Mouse (Mus musculus) olfactory bulb, adult 2 months (tissue): ENCODE data around the gene Snx10. TPM values are rescaled to one million over a fixed set of nuclear protein-coding genes. Genes with fewer than 3 reads are reported as not detected.

ENCODE experiments used
- H3K27ac ChIP-seq: fragments of 200-500 bp; 2 replicates; pipeline ENCODE4 v1.5.1; 2012; ENCODE audit warnings: low read depth, low read length; ENCODE audit not compliant: insufficient read depth
- H3K4me1 ChIP-seq: fragments of 200-500 bp; 2 replicates; pipeline ENCODE4 v1.6.1; 2012; ENCODE audit warnings: low read length; ENCODE audit not compliant: control insufficient read depth, insufficient read depth
- H3K4me3 ChIP-seq: fragments of 200-500 bp; 2 replicates; pipeline ENCODE4 v1.5.1; 2012; ENCODE audit warnings: mild to moderate bottlenecking, low read depth, low read length, moderate library complexity; ENCODE audit not compliant: insufficient read depth
- CTCF ChIP-seq: fragments of 200-500 bp; IDR thresholded peaks from 2 replicates; pipeline ENCODE4 v1.5.1; 2012; ENCODE audit warnings: low read depth, mild to moderate bottlenecking, low read length, moderate library complexity; ENCODE audit not compliant: insufficient read depth
- POLR2A ChIP-seq: fragments of 200-500 bp; IDR thresholded peaks from 2 replicates; pipeline ENCODE4 v1.6.1; 2012; ENCODE audit warnings: mild to moderate bottlenecking, low read depth, low read length, moderate library complexity; ENCODE audit not compliant: insufficient read depth
- WGBS: fragments of 180-500 bp; shearing (Covaris S2); methylation state at CpG from one replicate; pipeline ENCODE4 v1.1.7; 2018; 5-methylcytosine and 5-hydroxymethylcytosine counted together
- polyA plus RNA-seq: library from polyadenylated mRNA; stranded (reverse); fragments of >200 nt; gene quantifications from 2 replicates; pipeline ENCODE4 v1.2.4, GENCODE M21; 2012; ENCODE audit warnings: low replicate concordance; ENCODE audit not compliant: missing spikeins, insufficient read depth, insufficient read length

Gene Snx10
- polyA plus RNA-seq, 1 experiment, result not detected

- WGBS, result 88% methylated on average over 4 of the region's 4 CpGs
- TF ChIP-seq CTCF (no peak), POLR2A (no peak)
- H3K4me1 ChIP-seq, result no peaks in the 10 kb centered on the region
- no peak overlapping the region for H3K4me3 ChIP-seq
- no peak overlapping the region for H3K27ac ChIP-seq
Observed at GRCm38 (mm10) chr6:51606245-51606644, 82.5 kb downstream of the Snx10 start.

GRCm38 (mm10) chr6:51606803-51607202 lies 83.1 kb downstream of the Snx10 start:
- Histone ChIP-seq H3K27ac (no peak overlapping the region), H3K4me1 (no peaks in the 10 kb centered on the region), H3K4me3 (no peak overlapping the region)
- TF ChIP-seq CTCF, result no peak
- TF ChIP-seq POLR2A, result no peak
- 68% methylated on average over 7 of the region's 7 CpGs for WGBS

- H3K4me1 ChIP-seq, result peaks cover 7% of the 10 kb centered on the region
- TF ChIP-seq CTCF, result no peak
- TF ChIP-seq POLR2A, result no peak
- H3K27ac ChIP-seq, result no peak overlapping the region
- WGBS, result 79% methylated on average over 4 of the region's 4 CpGs
- no peak overlapping the region for H3K4me3 ChIP-seq
Observed at GRCm38 (mm10) chr6:51611621-51612020, 87.9 kb downstream of the Snx10 start.

DNA sequence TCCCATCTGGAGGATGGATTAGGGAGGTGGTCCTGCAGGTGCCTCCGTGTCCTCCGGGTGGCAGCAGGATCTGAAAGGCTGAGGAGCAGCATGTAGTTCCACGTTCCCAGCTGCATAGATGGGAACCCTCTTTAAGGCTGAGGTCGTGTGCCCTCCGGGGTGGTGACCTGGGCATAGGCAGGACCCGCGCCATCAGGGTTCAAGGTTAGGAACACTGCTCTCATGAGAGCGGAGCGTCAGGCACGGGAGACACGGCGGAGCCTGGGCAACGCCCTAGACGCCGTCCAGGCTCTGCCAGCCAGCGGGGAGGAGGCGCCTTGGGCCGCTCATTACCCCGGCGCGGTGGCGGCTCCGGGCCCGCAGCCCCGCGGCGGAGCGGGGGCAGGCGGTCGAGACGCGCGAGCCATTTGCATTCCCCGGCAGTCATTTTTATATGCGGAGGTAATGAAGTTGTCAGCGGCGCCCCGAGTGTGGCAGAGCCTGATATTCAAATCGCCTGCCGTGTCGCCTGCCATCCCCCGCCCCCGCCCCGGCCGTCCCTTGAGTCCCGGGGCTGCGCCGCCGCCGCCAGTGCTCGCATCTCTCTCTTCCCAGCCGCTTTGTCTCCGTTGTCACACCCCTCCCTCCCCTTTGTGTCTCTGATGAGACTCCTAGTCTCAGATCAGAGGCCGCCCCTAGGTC lies 88.8 kb downstream of the Snx10 start:
- peak; percentile 44; the same call in 1 of the 2 replicates for TF ChIP-seq CTCF
- TF ChIP-seq POLR2A, result 0 out of 2 replicates have a peak, but pooled peaks have one; percentile 36
- Histone ChIP-seq H3K4me3 (peak overlapping the region; percentile 63), H3K4me1 (peaks cover 7% of the 10 kb centered on the region), H3K27ac (peak overlapping the region; percentile 52; the same call in 1 of the 2 replicates)
- WGBS, result 1% methylated on average over 54 of the region's 54 CpGs

DNA sequence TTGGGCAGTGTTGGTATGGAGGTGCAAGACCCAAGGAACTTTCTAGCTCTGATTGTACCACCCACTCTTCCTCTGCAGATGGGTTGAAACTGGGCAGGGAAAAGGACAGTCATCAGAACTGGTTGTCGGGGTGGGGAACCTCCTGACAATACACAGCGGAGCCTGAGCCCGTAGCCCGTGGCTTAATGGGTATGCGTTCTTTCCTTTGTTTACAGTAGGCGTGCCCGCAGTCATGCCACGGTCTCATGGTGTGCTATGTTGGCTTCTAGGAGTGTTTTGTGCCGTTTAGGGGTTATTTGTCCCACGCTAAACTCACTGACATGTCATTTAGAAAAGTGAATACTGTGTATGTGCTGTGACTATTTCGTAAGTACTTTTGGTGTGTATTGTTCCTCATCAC lies 90.0 kb downstream of the Snx10 start:
- Histone ChIP-seq H3K4me3 (no peak overlapping the region), H3K27ac (no peak overlapping the region), H3K4me1 (peaks cover 7% of the 10 kb centered on the region)
- TF ChIP-seq POLR2A, result no peak
- TF ChIP-seq CTCF, result no peak
- 65% methylated on average over 11 of the region's 11 CpGs for WGBS

- Histone ChIP-seq H3K27ac (no peak overlapping the region), H3K4me3 (no peak overlapping the region), H3K4me1 (no peaks in the 10 kb centered on the region)
- WGBS, result 91% methylated on average over 5 of the region's 5 CpGs
- TF ChIP-seq CTCF (no peak), POLR2A (no peak)
Observed at GRCm38 (mm10) chr6:51626843-51627242, 103.1 kb downstream of the Snx10 start.

GRCm38 (mm10) chr6:51629671-51630070 lies 106.0 kb downstream of the Snx10 start:
- Histone ChIP-seq H3K4me1 (no peaks in the 10 kb centered on the region), H3K27ac (no peak overlapping the region), H3K4me3 (no peak overlapping the region)
- 63% methylated on average over 3 of the region's 3 CpGs for WGBS
- TF ChIP-seq POLR2A (no peak), CTCF (no peak)

- no peak for TF ChIP-seq POLR2A
- Histone ChIP-seq H3K27ac (no peak overlapping the region), H3K4me3 (no peak overlapping the region), H3K4me1 (no peaks in the 10 kb centered on the region)
- WGBS, result 89% methylated on average over 2 of the region's 2 CpGs
Observed at GRCm38 (mm10) chr6:51630184-51630583, 106.5 kb downstream of the Snx10 start.

GRCm38 (mm10) chr6:51632928-51633662 lies 109.4 kb downstream of the Snx10 start:
- H3K4me1 ChIP-seq, result no peaks in the 10 kb centered on the region
- H3K4me3 ChIP-seq, result no peak overlapping the region
- H3K27ac ChIP-seq, result no peak overlapping the region
- TF ChIP-seq CTCF (no peak), POLR2A (no peak)
- 86% methylated on average over 4 of the region's 4 CpGs for WGBS
